Mouse (Mus musculus): ENCODE data around the gene Nup155.
A peak's percentile ranks its signal among the peaks of the same experiment; 100 is the strongest.
"Not testable (repeated sequence)": the region's sequence is repeated elsewhere in the genome, so short reads cannot be mapped to it uniquely, and the experiment has no call there.

The Nup155 gene

GRCm38 (mm10) chr15:8108966-8109743, at the start of gene Nup155:
Nup155 (plus strand) TSS chr15:8109273.
- DNase-seq, result peak; percentile 96

DNA sequence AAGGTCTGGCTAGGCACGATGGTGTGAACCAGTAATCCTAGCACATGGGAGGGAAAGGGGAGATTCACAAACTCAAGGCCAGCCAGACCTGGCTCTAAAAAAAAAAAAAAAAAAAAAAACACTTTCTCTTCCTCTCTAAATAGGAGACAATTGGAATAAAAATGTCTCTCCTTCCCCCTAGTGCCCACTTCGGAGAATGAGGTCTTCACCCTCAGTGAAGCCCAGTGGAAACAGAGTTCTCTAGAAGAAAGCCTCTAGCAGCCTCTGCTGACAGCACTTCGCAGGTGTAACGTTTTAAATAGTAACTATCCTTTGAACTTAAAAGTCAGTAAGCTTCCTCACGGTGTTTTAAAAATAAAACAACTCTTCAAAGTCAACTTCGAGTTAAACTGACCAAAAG, 43.9 kb upstream of the Nup155 start:
- DNase-seq, result peak; percentile 26

DNA sequence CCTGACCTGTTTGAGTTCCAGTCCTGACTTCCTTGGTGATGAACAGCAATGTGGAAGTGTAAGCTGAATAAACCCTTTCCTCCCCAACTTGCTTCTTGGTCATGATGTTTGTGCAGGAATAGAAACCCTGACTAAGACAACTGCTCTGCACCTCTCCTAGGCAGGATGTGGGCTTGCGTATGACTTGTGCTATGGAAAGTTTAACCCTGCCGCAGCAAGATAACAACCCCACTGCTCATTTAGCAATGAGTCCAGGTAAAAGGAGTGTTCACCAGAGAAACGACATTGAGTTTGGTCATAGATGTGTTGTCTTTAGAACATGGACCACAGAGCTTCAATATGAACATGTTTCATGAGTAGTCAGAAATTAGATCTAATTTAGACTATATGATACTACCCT, 35.9 kb upstream of the Nup155 start:
- not testable (repeated sequence) for DNase-seq

GRCm38 (mm10) chr15:8082139-8082538, 26.9 kb upstream of the Nup155 start:
- DNase-seq, result no peak

DNA sequence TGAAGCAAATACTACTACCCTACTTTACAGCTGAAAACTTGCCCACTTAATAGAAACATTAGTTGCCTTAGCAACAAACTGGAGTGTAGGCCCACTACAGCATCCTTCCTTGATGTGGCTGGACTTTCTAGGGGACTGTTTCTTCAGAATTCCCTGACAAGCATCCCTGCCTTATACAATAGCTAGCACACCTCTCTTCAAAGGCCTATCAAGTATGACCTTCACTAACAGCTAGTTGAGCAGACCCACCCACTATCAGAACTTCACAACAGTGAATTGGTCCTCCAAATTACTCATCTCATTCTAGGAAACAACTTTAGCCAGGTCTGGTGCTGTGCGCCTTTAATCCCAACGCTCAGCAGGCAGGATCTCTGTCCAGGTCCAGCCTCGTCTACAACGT, 21.8 kb upstream of the Nup155 start:
- DNase-seq, result no peak

DNA sequence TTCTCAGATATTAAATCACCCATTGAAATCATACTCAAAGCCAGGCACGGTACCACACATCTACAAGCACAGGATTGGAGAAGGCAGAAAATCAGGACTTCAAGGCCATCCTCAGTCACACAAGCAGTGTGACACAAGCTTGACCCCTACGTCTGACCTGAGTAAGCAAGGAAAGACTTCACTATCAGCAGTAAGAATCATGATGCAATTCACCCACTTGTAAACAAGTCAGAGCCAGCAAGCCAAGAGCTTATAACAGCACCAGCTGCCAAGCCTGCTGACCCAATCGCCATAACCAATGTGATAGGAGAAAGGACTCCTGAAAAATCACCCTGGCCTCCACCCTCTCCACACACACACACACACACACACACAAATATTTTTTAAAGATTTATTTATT, 20.4 kb upstream of the Nup155 start:
- no peak for DNase-seq

DNA sequence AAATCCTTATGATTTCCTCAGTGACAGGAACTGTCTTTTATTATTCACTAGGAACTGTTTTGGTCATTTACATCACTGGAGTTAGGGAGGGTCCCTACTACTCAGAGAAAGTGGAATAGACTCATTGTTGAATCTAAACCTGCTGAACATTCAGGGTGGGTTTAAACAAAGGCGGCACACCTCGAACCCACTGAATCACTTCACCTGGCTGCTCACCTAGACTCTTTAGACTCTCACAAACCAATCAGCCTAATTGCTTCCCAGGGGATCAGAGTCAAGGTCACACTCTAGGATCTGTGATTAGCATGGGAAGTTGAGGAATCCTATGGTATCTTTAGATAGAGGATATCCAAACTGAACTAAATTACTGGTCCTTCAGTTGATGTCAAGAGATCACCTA, 18.4 kb upstream of the Nup155 start:
- no peak for DNase-seq

DNA sequence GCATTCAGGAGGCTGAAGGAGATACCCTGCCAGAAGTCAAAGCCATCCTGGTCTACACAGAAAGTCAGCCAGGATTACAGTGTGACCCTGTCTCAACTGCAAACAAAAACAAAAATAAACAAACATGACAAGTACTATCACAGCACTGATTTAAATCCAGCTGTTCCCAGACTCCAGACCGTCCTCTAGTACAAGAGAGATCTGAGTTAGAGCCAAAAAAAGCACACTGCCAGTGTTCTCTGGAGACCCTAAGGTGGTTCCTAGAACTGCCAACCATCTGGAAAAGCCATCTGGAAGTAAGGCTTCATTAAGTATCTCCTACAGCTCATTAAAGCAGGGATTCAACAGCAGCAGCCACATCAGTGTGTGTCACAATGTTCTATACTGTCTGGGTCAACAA, 16.4 kb upstream of the Nup155 start:
- not testable (repeated sequence) for DNase-seq

- peak; percentile 74 for DNase-seq
Measured at GRCm38 (mm10) chr15:8097853-8098252, 11.2 kb upstream of the Nup155 start.

GRCm38 (mm10) chr15:8098774-8099749, 10.0 kb upstream of the Nup155 start, which contains the start of gene Wdr70:
Wdr70 (minus strand) TSS chr15:8099209.
- peak; percentile 99 for DNase-seq

DNA sequence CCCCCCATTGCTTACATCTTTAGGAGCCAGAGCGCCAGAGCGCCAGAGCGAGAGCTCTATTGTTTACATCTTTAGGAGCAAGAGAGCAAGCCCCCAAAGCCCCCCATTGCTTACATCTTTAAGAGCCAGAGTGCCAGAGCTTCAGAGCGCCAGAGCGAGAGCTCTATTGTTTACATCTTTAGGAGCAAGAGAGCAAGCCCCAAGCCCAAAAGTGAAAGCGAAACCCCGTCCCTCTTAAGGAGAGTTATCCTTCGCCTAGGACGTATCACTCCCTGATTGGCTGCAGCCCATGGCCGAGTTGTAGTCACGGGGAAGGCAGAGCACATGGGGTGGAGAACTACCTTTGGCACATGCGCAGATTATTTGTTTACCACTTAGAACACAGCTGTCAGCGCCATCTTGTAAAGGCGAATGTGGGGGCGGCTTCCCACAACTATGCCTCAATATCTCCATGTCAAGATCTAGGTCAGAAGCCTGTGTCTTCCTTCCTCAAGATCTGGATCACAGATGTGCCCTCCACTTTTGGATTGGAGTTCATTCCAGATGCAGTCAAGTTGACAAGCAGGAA, 7.0 kb upstream of the Nup155 start:
- DNase-seq, result not testable (repeated sequence)

DNA sequence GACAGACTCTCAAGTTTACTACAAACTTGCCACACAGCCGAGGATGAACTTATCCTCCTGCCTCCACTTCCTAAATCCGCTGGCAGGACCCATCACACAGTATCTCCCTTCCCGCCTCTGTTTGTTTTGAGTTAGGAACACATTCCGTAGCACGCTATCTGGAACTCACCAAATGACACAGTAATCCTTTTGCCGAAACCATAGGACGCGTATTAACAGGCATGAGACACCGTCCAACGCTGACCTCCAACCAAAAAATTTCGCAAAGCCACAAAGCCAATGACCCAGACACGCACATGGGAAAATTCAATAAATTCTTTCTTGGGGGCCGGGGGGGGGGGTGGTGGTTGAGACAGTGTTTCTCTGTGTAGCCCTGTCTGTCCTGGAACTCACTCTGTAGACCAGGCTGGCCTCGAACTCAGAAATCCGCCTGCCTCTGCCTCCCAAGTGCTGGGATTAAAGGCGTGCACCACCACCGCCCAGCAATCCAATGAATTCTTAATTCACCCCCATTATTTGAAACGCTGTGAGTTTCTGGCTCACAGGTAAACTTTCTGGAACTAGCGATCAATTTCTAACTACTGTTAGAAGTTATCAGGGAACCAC, 610 bp upstream of the Nup155 start:
- DNase-seq, result no peak

- no peak for DNase-seq
Measured at GRCm38 (mm10) chr15:8109782-8110181, 709 bp downstream of the Nup155 start.

DNA sequence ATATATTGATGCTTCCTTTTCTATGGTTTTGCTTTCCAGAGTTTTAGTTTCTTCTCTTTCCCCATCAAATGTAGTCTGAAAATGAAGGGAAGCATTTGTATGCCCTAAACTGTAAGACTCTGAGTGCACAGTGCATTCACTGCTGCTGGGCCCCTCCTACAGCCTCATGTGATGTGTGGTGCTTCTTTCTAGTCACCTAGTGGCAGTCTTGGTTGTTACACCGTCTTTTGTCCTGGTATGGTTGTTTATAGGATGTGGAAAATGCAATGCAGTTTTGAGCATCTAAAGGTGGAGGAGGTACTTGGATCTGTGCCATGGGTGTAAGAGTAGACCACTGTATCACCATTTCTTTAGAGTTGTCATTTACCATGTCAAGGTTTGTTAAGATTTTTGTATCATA, 20.2 kb downstream of the Nup155 start:
- no peak for DNase-seq

DNA sequence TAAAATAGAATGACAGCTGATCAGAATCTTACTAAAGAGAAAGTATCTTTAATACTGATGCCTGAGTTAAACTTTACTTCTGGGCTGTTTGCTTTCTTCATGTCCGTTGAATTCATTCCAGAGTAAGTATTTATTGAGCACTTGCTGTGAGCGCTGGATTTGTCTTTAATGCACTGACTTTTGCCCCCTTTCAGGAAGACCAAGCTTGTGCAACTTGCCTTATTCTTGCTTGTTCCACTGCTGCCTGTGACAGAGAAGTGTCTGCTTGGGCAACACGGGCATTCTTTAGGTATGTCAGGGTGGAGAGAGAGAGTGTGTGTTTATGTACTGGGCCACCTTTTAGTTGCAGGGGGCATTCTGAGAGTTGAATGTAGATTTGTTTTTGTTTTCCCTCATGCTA, 22.2 kb downstream of the Nup155 start:
- DNase-seq, result no peak

DNA sequence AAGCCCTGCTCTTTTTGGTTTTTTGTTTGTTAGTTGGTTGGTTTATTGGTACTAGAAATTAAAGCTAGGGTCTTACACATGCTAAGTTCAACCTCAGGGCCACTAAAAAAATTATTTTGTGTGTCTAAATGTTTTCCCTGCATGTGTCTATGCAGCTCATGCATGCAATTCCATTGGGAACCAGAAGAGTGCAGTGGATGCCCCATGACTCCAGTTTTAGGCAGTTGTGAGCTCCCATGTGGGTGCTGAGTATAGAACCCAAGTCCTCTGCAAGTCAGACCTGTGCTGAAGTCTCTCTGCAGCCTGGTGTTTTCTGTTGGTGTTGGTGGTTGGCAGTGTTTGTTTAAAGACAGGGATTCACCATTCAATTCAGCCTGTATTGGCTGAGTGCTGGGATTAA, 22.7 kb downstream of the Nup155 start:
- no peak for DNase-seq

- no peak for DNase-seq
Measured at GRCm38 (mm10) chr15:8135606-8136005, 26.5 kb downstream of the Nup155 start.

- DNase-seq, result no peak
Measured at GRCm38 (mm10) chr15:8161841-8162240, 52.8 kb downstream of the Nup155 start.

GRCm38 (mm10) chr15:8168591-8169265, 59.7 kb downstream of the Nup155 start, which contains the start of gene Cplane1:
Cplane1 (plus strand) TSS chr15:8169106.
- DNase-seq, result peak; percentile 97

- DNase-seq, result no peak
Measured at GRCm38 (mm10) chr15:8169266-8169746, 60.2 kb downstream of the Nup155 start.

GRCm38 (mm10) chr15:8189563-8189962, 80.5 kb downstream of the Nup155 start:
- no peak for DNase-seq

DNA sequence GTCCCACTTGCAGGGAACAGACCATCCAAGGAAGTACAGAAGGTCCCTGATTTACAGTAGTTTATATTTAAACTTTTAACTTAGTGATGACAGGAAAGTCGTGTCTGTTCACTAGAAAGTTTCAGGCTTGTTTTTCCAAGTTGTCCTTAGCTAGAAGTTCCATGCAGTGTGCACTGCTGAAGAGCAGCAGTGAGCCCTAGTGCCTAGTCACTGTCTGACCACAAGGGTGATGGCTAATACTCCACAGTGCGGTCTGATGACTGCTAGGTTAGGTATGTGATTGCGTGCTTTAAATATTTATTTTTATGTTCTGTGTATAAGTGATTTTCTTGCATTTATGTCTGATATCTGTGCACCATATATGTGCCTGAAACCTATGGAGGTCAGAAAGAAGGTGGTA, 81.4 kb downstream of the Nup155 start:
- DNase-seq, result no peak
